Mouse (Mus musculus) lung, adult 10 weeks (tissue): ENCODE data around the gene Nat8f6. TPM values are rescaled to one million over a fixed set of nuclear protein-coding genes. Genes with fewer than 3 reads are reported as not detected.

ENCODE experiments used
- polyA plus RNA-seq: library from polyadenylated mRNA; stranded (reverse); fragments of 350-450 nt; fragmentation: Illumina TruSeq; extraction: RNeasy Lipid Tissue Mini Kit (QIAGEN cat#74804); gene quantifications from one replicate; pipeline ENCODE4 v1.2.3, GENCODE M21; 2014; ENCODE audit warnings: low read depth, low replicate concordance; ENCODE audit not compliant: insufficient read depth

Nat8f6 gene
- polyA plus RNA-seq = not detected

DNA sequence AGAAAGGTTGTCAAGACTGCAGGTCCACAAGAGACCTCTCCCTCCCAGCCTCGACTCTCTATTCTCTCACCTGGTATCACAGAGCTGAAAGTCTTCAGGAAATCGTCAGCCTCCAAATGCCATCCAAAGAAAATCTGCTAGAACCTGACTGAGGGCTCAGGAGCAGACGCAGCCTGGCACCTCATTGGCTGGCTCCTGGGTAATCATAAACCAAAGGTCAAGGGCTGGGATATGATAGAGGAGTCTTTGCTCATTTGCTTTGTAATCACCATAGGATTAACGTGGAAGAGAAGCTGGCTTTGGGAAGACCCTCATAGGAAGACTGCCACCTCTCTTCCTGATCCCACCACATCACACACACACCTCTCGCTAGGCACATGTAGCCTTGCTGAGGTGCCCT is at the start of gene Nat8f6, which contains the start of gene Nat8f5:
Nat8f6 (minus strand) TSS at position 118 of the 400 bp plus-strand sequence.
Nat8f5 (minus strand) TSS at position 136 of the 400 bp plus-strand sequence.

DNA sequence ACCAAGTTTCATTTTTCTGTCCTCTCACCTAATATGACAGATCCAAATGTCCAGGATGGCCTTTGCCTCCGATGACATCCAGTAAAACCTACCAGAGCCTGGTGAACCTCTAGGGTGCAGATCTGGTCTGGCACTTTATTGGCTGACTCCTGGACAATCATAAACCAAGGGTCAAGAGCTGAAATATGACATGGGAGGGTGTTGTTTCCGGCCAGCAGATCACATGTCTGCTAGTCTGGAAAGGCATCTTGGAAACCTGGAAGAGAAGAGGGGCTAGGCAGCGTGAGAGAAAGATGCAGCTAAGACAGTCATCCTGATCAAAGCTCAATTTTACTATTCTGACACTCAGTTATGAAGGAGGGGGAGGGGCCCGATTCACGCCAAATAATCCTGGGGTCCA is 48.3 kb upstream of the Nat8f6 start, which contains the start of gene Nat8f2:
Nat8f2 (minus strand) TSS at position 153 of the 400 bp plus-strand sequence.

DNA sequence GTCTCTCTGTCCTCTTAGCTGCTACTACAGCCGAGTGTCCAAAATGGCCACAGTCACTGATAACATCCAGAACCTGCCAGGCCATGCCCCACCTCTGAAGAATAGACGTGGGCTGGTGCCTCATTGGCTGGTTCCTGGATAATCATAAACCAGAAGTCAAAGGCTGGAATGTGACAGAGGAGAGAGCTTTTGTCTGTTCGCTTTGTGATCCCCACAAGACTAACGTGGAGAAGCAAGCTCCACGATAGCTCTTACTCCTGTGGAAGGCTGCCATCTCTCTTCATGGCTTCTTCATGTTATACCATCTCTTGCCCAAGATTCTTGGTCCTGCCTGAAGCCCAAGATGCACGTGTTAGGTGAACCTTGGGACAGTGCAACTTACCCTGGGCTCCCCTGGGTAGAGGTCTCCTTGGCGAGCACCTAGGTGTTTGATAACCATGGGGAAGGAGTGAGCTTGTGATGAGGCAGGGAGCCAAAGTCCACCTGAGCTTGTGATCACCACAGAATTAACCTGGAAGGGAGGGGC is 11.1 kb upstream of the Nat8f6 start, which contains the start of gene Nat8:
Nat8 (minus strand) TSS at position 287 of the 526 bp plus-strand sequence.

DNA sequence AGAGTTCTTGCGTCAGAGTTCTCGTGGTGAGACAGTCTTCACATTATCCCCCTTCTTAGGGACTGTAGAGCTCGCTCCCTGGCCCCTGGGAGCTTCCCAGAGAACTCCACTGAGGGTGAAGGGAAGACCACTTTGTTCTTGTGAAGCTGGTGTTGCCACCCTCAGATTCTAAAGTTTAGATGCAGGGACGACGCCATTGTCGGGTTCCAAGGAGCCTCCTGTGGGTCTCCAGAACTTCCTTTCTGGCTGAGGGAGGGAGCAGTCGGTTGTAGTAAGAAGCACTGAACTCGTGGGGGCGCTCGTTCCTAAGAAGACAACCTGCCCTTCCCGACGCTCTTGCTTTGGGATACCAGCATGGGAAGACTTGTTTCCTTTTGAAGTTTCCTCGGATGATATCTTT is 55.2 kb downstream of the Nat8f6 start, which contains the start of gene Nat8f3:
Nat8f3 (minus strand) TSS at position 223 of the 400 bp plus-strand sequence.

Other genes starting within 250 kb of the Nat8f6 start
- gene Alms1, start 233.4 kb downstream of the Nat8f6 start, polyA plus RNA-seq = 0.84 TPM
- gene Nat8f7, start 107.7 kb downstream of the Nat8f6 start, polyA plus RNA-seq = 1.3 TPM
- gene Nat8f3, start 55.2 kb downstream of the Nat8f6 start, polyA plus RNA-seq = 7.2 TPM
- gene Nat8f5, start within 50 bp of the Nat8f6 start, polyA plus RNA-seq = not detected
- 0.22 TPM for gene Nat8, start 11.1 kb upstream of the Nat8f6 start, polyA plus RNA-seq
- gene Nat8f2, start 48.2 kb upstream of the Nat8f6 start, polyA plus RNA-seq = not detected
- 1.9 TPM for gene Nat8f4, start 83.9 kb upstream of the Nat8f6 start, polyA plus RNA-seq
- 17.3 TPM for gene Tprkb, start 90.9 kb upstream of the Nat8f6 start, polyA plus RNA-seq
- gene Nat8f1, start 94.7 kb upstream of the Nat8f6 start, polyA plus RNA-seq = 5.5 TPM
- 28.5 TPM for gene Dusp11, start 140.7 kb upstream of the Nat8f6 start, polyA plus RNA-seq
- gene Figla, start 195.2 kb upstream of the Nat8f6 start, polyA plus RNA-seq = not detected
- not detected for gene Add2, start 207.7 kb upstream of the Nat8f6 start, polyA plus RNA-seq